Mouse (Mus musculus): ENCODE data around the gene Camsap2.
A peak's percentile ranks its signal among the peaks of the same experiment; 100 is the strongest.

Camsap2 gene

GRCm38 (mm10) chr1:136254503-136255065 is 91.3 kb downstream of the Camsap2 start:
- DNase-seq: no peak

GRCm38 (mm10) chr1:136253472-136253871 is 92.4 kb downstream of the Camsap2 start:
- no peak for DNase-seq

- DNase-seq: no peak
Observed at GRCm38 (mm10) chr1:136249662-136250061, 96.2 kb downstream of the Camsap2 start.

GRCm38 (mm10) chr1:136247393-136247792 is 98.5 kb downstream of the Camsap2 start:
- DNase-seq: no peak

GRCm38 (mm10) chr1:136244469-136244868 is 101.4 kb downstream of the Camsap2 start:
- no peak for DNase-seq

GRCm38 (mm10) chr1:136241801-136242200 is 104.1 kb downstream of the Camsap2 start:
- DNase-seq: no peak

- DNase-seq: no peak
Observed at GRCm38 (mm10) chr1:136238495-136238894, 107.4 kb downstream of the Camsap2 start.

- no peak for DNase-seq
Observed at GRCm38 (mm10) chr1:136234595-136235092, 111.3 kb downstream of the Camsap2 start.

- DNase-seq: peak; percentile 25
Observed at GRCm38 (mm10) chr1:136233892-136234594, 111.9 kb downstream of the Camsap2 start, which contains the start of gene Inava. TSS of gene Inava (minus strand) at chr1:136234264.

- no peak for DNase-seq
Observed at GRCm38 (mm10) chr1:136232986-136233790, 112.7 kb downstream of the Camsap2 start.

GRCm38 (mm10) chr1:136232285-136232926 is 113.5 kb downstream of the Camsap2 start:
- DNase-seq: no peak

GRCm38 (mm10) chr1:136231596-136231995 is 114.3 kb downstream of the Camsap2 start:
- DNase-seq: no peak

- DNase-seq: no peak
Observed at GRCm38 (mm10) chr1:136230201-136230600, 115.7 kb downstream of the Camsap2 start.

- no peak for DNase-seq
Observed at GRCm38 (mm10) chr1:136229040-136229373, 116.9 kb downstream of the Camsap2 start.

GRCm38 (mm10) chr1:136228328-136229039 is 117.4 kb downstream of the Camsap2 start:
- no peak for DNase-seq

- no peak for DNase-seq
Observed at GRCm38 (mm10) chr1:136227870-136228269, 118.0 kb downstream of the Camsap2 start.

GRCm38 (mm10) chr1:136226626-136227025 is 119.3 kb downstream of the Camsap2 start:
- DNase-seq: no peak

GRCm38 (mm10) chr1:136225846-136226245 is 120.1 kb downstream of the Camsap2 start:
- DNase-seq: no peak

GRCm38 (mm10) chr1:136223758-136224342 is 122.1 kb downstream of the Camsap2 start:
- DNase-seq: no peak

GRCm38 (mm10) chr1:136222386-136222785 is 123.5 kb downstream of the Camsap2 start:
- DNase-seq: no peak

- DNase-seq: no peak
Observed at GRCm38 (mm10) chr1:136220037-136220871, 125.7 kb downstream of the Camsap2 start.

All from cerebellum, adult 9-10 months (tissue).